Comparison of ENCODE assay signal across 21 mouse cellular contexts in genomic region chr19:17160231-17160630, GRCm38 (mm10).
A peak's percentile ranks its signal among the peaks of the same experiment; 100 is the strongest.
DNase-seq lines count a peak whose midpoint lies in the region; ATAC-seq and TF ChIP-seq lines count a peak whose summit lies in the region.
"Had no signal": no experiment of that assay in that cellular context is flagged by ENCODE, and none has a peak within 500 bp of the region (broad histone marks: within the 10 kb centered on the region; RNA-seq: fewer than 3 reads in every experiment).

No protein-coding gene starts in this region.

- TF ChIP-seq CTCF in hindbrain, postnatal 0 days (IDR thresholded peaks at IDR 0.05; ENCODE audit: low read depth) = no peak
- TF ChIP-seq CTCF in cerebellum, adult 2 months (IDR thresholded peaks at IDR 0.05; ENCODE audit: borderline replicate concordance, insufficient read depth, low read depth, low read length) = no peak

- H3K27me3 ChIP-seq in hindbrain, postnatal 0 days (ENCODE audit: insufficient read depth, low read length) = no peaks in the 10 kb centered on the region
- H3K27me3 ChIP-seq in hindbrain, embryonic 14.5 days (ENCODE audit: control insufficient read depth, insufficient read depth, low read length) = no peaks in the 10 kb centered on the region
- no peaks in the 10 kb centered on the region for H3K27me3 ChIP-seq in cerebellum, adult 2 months (ENCODE audit: control insufficient read depth, insufficient read depth, low read length)
- H3K27me3 ChIP-seq: CH12.LX; embryonic facial prominence, embryonic 15.5 days had no signal

- no peak overlapping the region for H3K4me2 ChIP-seq in hindbrain, postnatal 0 days (ENCODE audit: low read depth, low read length)
- no peak overlapping the region for H3K4me2 ChIP-seq in hindbrain, embryonic 14.5 days (replicated peaks)
- H3K4me2 ChIP-seq: embryonic facial prominence, embryonic 15.5 days; heart, embryonic 12.5 days; lung, embryonic 14.5 days had no signal

- no peak overlapping the region for H3K9ac ChIP-seq in hindbrain, postnatal 0 days (replicated peaks; ENCODE audit: low read length)
- no peak overlapping the region for H3K9ac ChIP-seq in hindbrain, embryonic 14.5 days
- H3K9ac ChIP-seq: embryonic facial prominence, embryonic 15.5 days; forebrain, postnatal 0 days; heart, embryonic 12.5 days; lung, embryonic 14.5 days had no signal

- no peaks in the 10 kb centered on the region for H3K9me3 ChIP-seq in hindbrain, postnatal 0 days (ENCODE audit: low read length)
- H3K9me3 ChIP-seq in hindbrain, embryonic 14.5 days (ENCODE audit: control insufficient read depth, low read length) = no peaks in the 10 kb centered on the region
- H3K9me3 ChIP-seq: embryonic facial prominence, embryonic 15.5 days; heart, embryonic 12.5 days; limb, embryonic 10.5 days had no signal

- H3K4me1 ChIP-seq in hindbrain, postnatal 0 days (ENCODE audit: insufficient read depth, low read length) = no peaks in the 10 kb centered on the region
- H3K4me1 ChIP-seq in hindbrain, embryonic 14.5 days (replicated peaks; ENCODE audit: control insufficient read depth, insufficient read depth, low read length) = no peaks in the 10 kb centered on the region
- peaks cover 30% of the 10 kb centered on the region for H3K4me1 ChIP-seq in cerebellum, adult 2 months (ENCODE audit: control insufficient read depth, insufficient read depth, low read length)

- ATAC-seq in hindbrain, postnatal 0 days = peak; percentile 69
- no peak for ATAC-seq in hindbrain, embryonic 14.5 days (ENCODE audit: low FRiP score)
- ATAC-seq: forebrain, postnatal 0 days had no signal

- intact Hi-C loops in heart, postnatal 14 days (cut with DNase I) = loop anchor here (5.0 kb wide), 2 partner anchors 197 to 232 kb away; partner anchors contain the start of gene Rfk

- no peak overlapping the region for H3K27ac ChIP-seq in hindbrain, postnatal 0 days
- no peak overlapping the region for H3K27ac ChIP-seq in hindbrain, embryonic 14.5 days
- H3K27ac ChIP-seq in cerebellum, adult 2 months (ENCODE audit: insufficient read depth, low read length) = peak overlapping the region; percentile 89
- H3K27ac ChIP-seq: embryonic facial prominence, embryonic 15.5 days; layer of hippocampus, adult 2 months; limb, embryonic 10.5 days had no signal

- DNase-seq in hindbrain, postnatal 0 days (ENCODE audit: low spot score) = peak; percentile 68
- no peak for DNase-seq in hindbrain, embryonic 14.5 days (ENCODE audit: low spot score)
- DNase-seq in NIH3T3 (ENCODE audit: low read depth) = peak; percentile 27
- peak; percentile 64 to 87 for DNase-seq in cerebellum, adult 2 months
- DNase-seq in cerebellum, postnatal 36 days = peak; percentile 57 to 71
- no peak for DNase-seq in spleen, postnatal 14 days (ENCODE audit: low spot score in 2 of 2)
- DNase-seq in left cerebral cortex, adult 11 months (ENCODE audit: low spot score) = no peak
- no peak for DNase-seq in heart, postnatal 14 days
- DNase-seq: forebrain, postnatal 0 days; kidney, adult 8-10 months; layer of hippocampus, postnatal 36 days; lung, postnatal 36 days; right cerebral cortex, postnatal 25 days; thymus, postnatal 14 days had no signal

- WGBS in hindbrain, postnatal 0 days = 77% methylated on average over 2 of the region's 2 CpGs
- WGBS in hindbrain, embryonic 14.5 days = 88% methylated on average over 2 of the region's 2 CpGs
- 8% methylated on average over 2 of the region's 2 CpGs for WGBS in cerebellum, adult 2 months

- no peak overlapping the region for H3K4me3 ChIP-seq in hindbrain, postnatal 0 days (ENCODE audit: low read length)
- H3K4me3 ChIP-seq in hindbrain, embryonic 14.5 days (replicated peaks; ENCODE audit: low read length) = no peak overlapping the region
- H3K4me3 ChIP-seq in cerebellum, adult 2 months (replicated peaks; ENCODE audit: insufficient read depth, low read depth, low read length) = no peak overlapping the region
- H3K4me3 ChIP-seq: embryonic facial prominence, embryonic 15.5 days; heart, embryonic 12.5 days; layer of hippocampus, adult 2 months; limb, embryonic 10.5 days; myocyte had no signal

- TF ChIP-seq POLR2A in cerebellum, adult 2 months (IDR thresholded peaks at IDR 0.05; ENCODE audit: borderline replicate concordance, insufficient read depth, low read length) = no peak

- no peaks in the 10 kb centered on the region for H3K36me3 ChIP-seq in hindbrain, postnatal 0 days (ENCODE audit: insufficient read depth, low read length)
- H3K36me3 ChIP-seq in hindbrain, embryonic 14.5 days (replicated peaks; ENCODE audit: control insufficient read depth, insufficient read depth) = no peaks in the 10 kb centered on the region
- H3K36me3 ChIP-seq: embryonic facial prominence, embryonic 15.5 days; heart, embryonic 12.5 days; limb, embryonic 10.5 days had no signal

Comparison
In these comparisons a context has a peak if more than half of its experiments do, and no peak if none do; other contexts are left out.
1. DNase-seq: peak in hindbrain, postnatal 0 days (single experiment), NIH3T3 (single experiment), cerebellum, adult 2 months (2 of 2) and cerebellum, postnatal 36 days (2 of 2); none in hindbrain, embryonic 14.5 days (single experiment), spleen, postnatal 14 days (0 of 2), left cerebral cortex, adult 11 months (single experiment) and heart, postnatal 14 days (0 of 2).